Mouse (Mus musculus) CH12.LX (cell line): ENCODE measurements at regions not wholly inside any gene's neighbourhood (a gene's known extent, or its start where the extent isn't known, plus 50 kb on each side); places are given as distances from the start of the nearest gene placed in this dataset.

Experiments used
- DNase-seq: peaks from one replicate; pipeline ENCODE4 v3.0.0-alpha.2; 2013; ENCODE audit errors: extremely low read depth
- H3K27ac ChIP-seq: 2 replicates; pipeline ENCODE4 v1.5.1; 2012; ENCODE audit warnings: low read depth, mild to moderate bottlenecking, control low read depth, moderate library complexity; ENCODE audit not compliant: insufficient read depth
- H3K27me3 ChIP-seq: replicated peaks from 2 replicates; pipeline ENCODE3; 2012; ENCODE audit warnings: inconsistent platforms
- H3K36me3 ChIP-seq, 2 experiments: replicated peaks in 1 of 2; 2 replicates each; pipeline versions ENCODE3 to v1.6.1; 2012; ENCODE audit warnings: inconsistent platforms in 1 of 2, low read length in 1 of 2, mild to moderate bottlenecking in 1 of 2, mixed read lengths in 1 of 2, moderate library complexity in 1 of 2; ENCODE audit not compliant: control insufficient read depth in 1 of 2, insufficient read depth in 1 of 2
- H3K4me1 ChIP-seq, 2 experiments: 2 replicates each; pipeline ENCODE4 v1.6.1; 2012; ENCODE audit warnings: inconsistent platforms in 1 of 2, moderate library complexity in 1 of 2; ENCODE audit not compliant: insufficient read depth in 2 of 2, control insufficient read depth in 1 of 2
- H3K4me2 ChIP-seq: 2 replicates; pipeline ENCODE4 v1.6.1; 2012; ENCODE audit warnings: low read depth, mild to moderate bottlenecking, control low read depth; ENCODE audit not compliant: poor library complexity, insufficient read depth, severe bottlenecking
- H3K4me3 ChIP-seq, 3 experiments: fragments of 150-350 bp in 1 of 3; sonication (generic) in 1 of 3; replicated peaks in 1 of 3; 2 replicates each; pipeline versions ENCODE3 to v1.5.1; 2011 to 2012; ENCODE audit warnings: low read depth in 2 of 3, low read length in 2 of 3, mild to moderate bottlenecking in 2 of 3, moderate library complexity in 2 of 3, control low read depth in 1 of 3, improper control_type of control experiment in 1 of 3, inconsistent platforms in 1 of 3, mixed read lengths in 1 of 3; ENCODE audit not compliant: poor library complexity in 1 of 3
- H3K79me2 ChIP-seq: replicated peaks from 2 replicates; pipeline ENCODE4 v1.6.1; 2012; ENCODE audit warnings: mild to moderate bottlenecking, moderate library complexity; ENCODE audit not compliant: control insufficient read depth, poor library complexity, insufficient read depth, severe bottlenecking; ENCODE audit errors: extremely low read depth
- H3K9ac ChIP-seq: 2 replicates; pipeline ENCODE4 v1.6.1; 2012; ENCODE audit warnings: low read depth, mild to moderate bottlenecking, control low read depth, moderate library complexity; ENCODE audit not compliant: insufficient read depth
- H3K9me3 ChIP-seq: replicated peaks from 2 replicates; pipeline ENCODE3; 2012; ENCODE audit warnings: low read length, inconsistent platforms, mixed read lengths
- CHD1 ChIP-seq: IDR thresholded peaks from 2 replicates; pipeline ENCODE4 v1.6.1; 2012; ENCODE audit warnings: low read depth, low read length, improper control_type of control experiment, inconsistent platforms
- ETS1 ChIP-seq: conservative IDR thresholded peaks from 2 replicates; pipeline ENCODE4 v1.6.1; 2012; ENCODE audit warnings: low read depth, mild to moderate bottlenecking, inconsistent platforms, low read length, improper control_type of control experiment, moderate library complexity
- GABPA ChIP-seq: IDR thresholded peaks from 2 replicates; pipeline ENCODE4 v1.6.1; 2012; ENCODE audit warnings: low read depth, low read length, improper control_type of control experiment, inconsistent platforms; ENCODE audit not compliant: insufficient replicate concordance
- HCFC1 ChIP-seq: IDR thresholded peaks from 2 replicates; pipeline ENCODE4 v1.6.1; 2012; ENCODE audit warnings: low read depth, mild to moderate bottlenecking, inconsistent platforms, low read length, improper control_type of control experiment
- JUN ChIP-seq: IDR thresholded peaks from 2 replicates; pipeline ENCODE4 v1.6.1; 2011; ENCODE audit warnings: low read depth, mild to moderate bottlenecking, low read length, improper control_type of control experiment, moderate library complexity; ENCODE audit not compliant: insufficient read depth
- MAX ChIP-seq: IDR thresholded peaks from 2 replicates; pipeline ENCODE4 v1.6.1; 2011; ENCODE audit warnings: low read length, improper control_type of control experiment
- NELFE ChIP-seq: IDR thresholded peaks from 2 replicates; pipeline ENCODE4 v1.6.1; 2011; ENCODE audit warnings: low read depth, low read length, improper control_type of control experiment
- NRF1 ChIP-seq: IDR thresholded peaks from 2 replicates; pipeline ENCODE4 v1.6.1; 2014; ENCODE audit warnings: low read depth, mild to moderate bottlenecking, inconsistent platforms, low read length, improper control_type of control experiment, moderate library complexity
- PAX5 ChIP-seq: IDR thresholded peaks from 2 replicates; pipeline ENCODE4 v1.6.1; 2012; ENCODE audit warnings: low read length, inconsistent platforms, mixed read lengths
- POLR2AphosphoS2 ChIP-seq: IDR thresholded peaks from 2 replicates; pipeline ENCODE4 v1.6.1; 2011; ENCODE audit warnings: low read depth, low read length, improper control_type of control experiment
- dilution Hi-C: fragments of 300-500 bp; cut with MboI; formaldehyde crosslinking; loops from 2 replicates; pipeline ENCODE4 v1.14.3; 2020; ENCODE audit warnings: low sequenced_read_pairs; ENCODE audit not compliant: extremely low pct_unique_long_range_greater_than_20kb, extremely low pct_ligation_motif_present
- in situ Hi-C: fragments of 300-500 bp; cut with MboI; formaldehyde crosslinking; loops from 3 replicates; pipeline ENCODE4 v1.14.3; 2019; ENCODE audit warnings: low sequenced_read_pairs, low pct_ligation_motif_present, low pct_unique_long_range_greater_than_20kb, mixed read lengths

DNA sequence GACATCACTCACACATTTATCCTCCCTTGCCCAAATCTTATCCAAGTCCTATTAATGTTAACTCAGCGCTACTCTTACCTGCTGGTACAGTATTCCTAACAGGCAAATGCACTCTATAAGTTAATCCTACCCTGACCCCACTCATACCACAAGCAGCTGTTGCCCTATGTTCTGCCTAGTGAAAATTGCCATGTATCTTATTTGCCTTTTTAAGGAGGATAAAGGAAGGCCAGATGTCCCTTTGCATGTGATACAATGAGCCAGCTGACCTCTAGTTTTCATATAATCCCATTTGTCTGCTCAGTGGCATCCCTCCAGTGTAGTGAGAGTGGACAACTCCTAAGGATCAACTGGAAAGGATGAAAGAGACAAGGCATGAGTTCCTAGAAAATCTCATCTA lies 67.9 kb upstream of the Ctso start:
- Histone ChIP-seq H3K9me3 (no peaks in the 10 kb centered on the region), H3K4me1 (no peaks in the 10 kb centered on the region), H3K36me3 (no peaks in the 10 kb centered on the region), H3K27me3 (no peaks in the 10 kb centered on the region), H3K79me2 (no peaks in the 10 kb centered on the region), H3K9ac (no peak overlapping the region), H3K27ac (no peak overlapping the region), H3K4me3 (no peak overlapping the region), H3K4me2 (no peak overlapping the region)
- in situ Hi-C loops (no loop called here), dilution Hi-C loops (no loop called here)
- no peak for DNase-seq
- no peak for TF ChIP-seq JUN
- TF ChIP-seq MAX, result no peak
- no peak for TF ChIP-seq GABPA
- no peak for TF ChIP-seq PAX5
- TF ChIP-seq CHD1, result no peak
- TF ChIP-seq POLR2AphosphoS2, result no peak
- TF ChIP-seq NRF1, result no peak
- no peak for TF ChIP-seq ETS1
- TF ChIP-seq NELFE, result no peak
- TF ChIP-seq HCFC1, result no peak
